In the genomic region with DNA sequence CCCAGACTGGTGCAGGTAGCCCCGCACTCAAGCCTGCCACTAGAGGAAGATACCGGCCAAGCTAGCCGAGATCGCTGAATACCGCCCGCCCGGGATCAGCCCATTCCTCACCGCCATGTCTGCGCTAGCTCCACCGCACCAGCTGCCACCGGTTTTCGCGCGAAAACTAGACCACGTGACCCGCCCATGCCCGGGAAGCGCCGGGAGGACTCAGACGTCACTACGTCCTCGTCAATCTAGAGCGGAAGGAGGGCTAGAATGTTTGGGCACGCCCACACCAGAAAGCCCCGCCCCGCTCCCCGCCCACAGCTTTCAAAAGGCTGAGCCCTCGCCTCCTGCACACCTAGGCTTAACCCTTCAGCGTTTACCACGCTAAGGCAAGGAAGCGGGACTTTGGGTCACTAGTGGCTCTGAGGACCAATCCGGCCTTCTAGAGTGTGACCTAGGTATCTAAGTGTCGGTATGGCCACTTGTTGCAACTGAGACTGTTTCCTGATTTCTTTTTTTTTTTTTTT, we compare ENCODE assay signal across 8 mouse cellular contexts. TPM values are rescaled to one million over a fixed set of nuclear protein-coding genes. Genes with fewer than 3 reads are reported as not detected.
DNase-seq lines count a peak whose midpoint lies in the region; ATAC-seq and TF ChIP-seq lines count a peak whose summit lies in the region.

A gene (minus strand): TSS at position 247 of the 515 bp plus-strand sequence.

- peak within 1 kb of the TSS; percentile 80 to 94 for H3K4me3 ChIP-seq in ES-E14 (ENCODE audit: insufficient read depth in 1 of 2, low read depth in 1 of 2, low read length in 2 of 2, poor library complexity in 1 of 2, severe bottlenecking in 1 of 2)
- H3K4me3 ChIP-seq in forebrain, embryonic 15.5 days: peak within 1 kb of the TSS; percentile 60
- H3K4me3 ChIP-seq in lung, adult 2 months (replicated peaks; ENCODE audit: extremely low read depth, low read depth, low read length): peak within 1 kb of the TSS; percentile 76

- TF ChIP-seq POLR2A in lung, adult 2 months (IDR thresholded peaks at IDR 0.05; ENCODE audit: borderline replicate concordance, extremely low read depth, low read depth, low read length): peak; percentile 15; the same call in 1 of the 2 replicates

- peaks cover 27% of the 10 kb centered on the region for H3K36me3 ChIP-seq in ES-E14 (ENCODE audit: control insufficient read depth, insufficient read depth, low read length, poor library complexity, severe bottlenecking)
- no peaks in the 10 kb centered on the region for H3K36me3 ChIP-seq in forebrain, embryonic 15.5 days

- intact Hi-C loops in heart, postnatal 25 days (cut with DNase I): no loop called here

- WGBS in forebrain, embryonic 15.5 days: under 1% methylated on average over 33 of the region's 33 CpGs
- WGBS in lung, adult 2 months: 0% methylated on average over 33 of the region's 33 CpGs

- peak within 1 kb of the TSS; percentile 97 for H3K9ac ChIP-seq in ES-E14 (ENCODE audit: insufficient read depth, low read depth, low read length, poor library complexity, severe bottlenecking)
- H3K9ac ChIP-seq in forebrain, embryonic 15.5 days (replicated peaks): peak within 1 kb of the TSS; percentile 67

- peaks cover 0 to 5% of the 10 kb centered on the region in 2 experiments; a peak in 2 of 4 replicates for H3K4me1 ChIP-seq in ES-E14 (ENCODE audit: control insufficient read depth in 2 of 2, insufficient read depth in 2 of 2, low read length in 2 of 2, poor library complexity in 1 of 2)
- H3K4me1 ChIP-seq in forebrain, embryonic 15.5 days: peaks cover 36% of the 10 kb centered on the region
- H3K4me1 ChIP-seq in lung, adult 2 months (ENCODE audit: control insufficient read depth, insufficient read depth, low read length): peaks cover 5% of the 10 kb centered on the region; the same call in 1 of the 2 replicates

- peak within 1 kb of the TSS; percentile 84 for H3K4me2 ChIP-seq in forebrain, embryonic 15.5 days (replicated peaks)

- H3K9me3 ChIP-seq in ES-E14 (ENCODE audit: control insufficient read depth, insufficient read depth, low read depth, low read length): no peaks in the 10 kb centered on the region
- H3K9me3 ChIP-seq in forebrain, embryonic 15.5 days: no peaks in the 10 kb centered on the region

- peak within 1 kb of the TSS; percentile 76 for H3K27ac ChIP-seq in ES-E14 (ENCODE audit: insufficient read depth, low read depth, low read length, poor library complexity, severe bottlenecking)
- peak within 1 kb of the TSS; percentile 68 for H3K27ac ChIP-seq in forebrain, embryonic 15.5 days (replicated peaks)

- peak; percentile 96 for DNase-seq in ES-E14 (ENCODE audit: low read depth, low spot score)
- DNase-seq in cerebellum, adult 11-12 months: peak; percentile 91
- DNase-seq in heart, postnatal 25 days (ENCODE audit: low spot score): peak; percentile 83
- DNase-seq in layer of hippocampus, adult 18-20 months (ENCODE audit: low spot score in 2 of 2): peak; percentile 88 to 94
- peak; percentile 93 for DNase-seq in lung, adult 2 months
- DNase-seq in thymus, adult 18-20 months: peak; percentile 95 to 96

- no peaks in the 10 kb centered on the region for H3K27me3 ChIP-seq in forebrain, embryonic 15.5 days

- in situ Hi-C loops in ES-E14 (cut with MboI; ENCODE audit: low sequenced_read_pairs in 2 of 2, unreplicated experiment in 2 of 2): loop anchor here in 1 of 2 experiments (25.0 kb wide), 1 partner anchor 986 kb away; a partner anchor contains a TSS

- no peak for TF ChIP-seq CTCF in lung, adult 2 months (IDR thresholded peaks at IDR 0.05; ENCODE audit: insufficient read depth, low read length)

- ATAC-seq in forebrain, embryonic 15.5 days (replicated peaks): peak; percentile 82
- peak; percentile 69 for ATAC-seq in neutrophil, adult 5-6 weeks (ENCODE audit: extremely low read depth, insufficient number of reproducible peaks, low FRiP score, poor library complexity, severe bottlenecking)

TF ChIP-seq in ES-E14, 5 proteins besides CTCF, POLR2A, EP300 and RAD21:
- TF ChIP-seq ZNF384 (IDR thresholded peaks at IDR 0.05; ENCODE audit: low read depth, low read length): peak; percentile 89
- no peak for TF ChIP-seq CHD2 (IDR thresholded peaks at IDR 0.05; ENCODE audit: low read depth, low read length)

RNA-seq across cellular contexts. Expression of the gene that starts here (rescaled TPM):
- total RNA-seq in ES-E14 (2012; rRNA removed): 222 and 237 TPM in 2 replicates
- polyA plus RNA-seq in forebrain, embryonic 15.5 days (2015; fragmentation: Nextera tagmentation; extraction: Ambion mirVana): 70.0 and 75.2 TPM in 2 replicates
- 1 to 10 TPM; 6.1 to 7.4 TPM for total RNA-seq in heart, postnatal 25 days (2021)
- 1 to 10 TPM; 5.0 to 8.8 TPM for total RNA-seq in layer of hippocampus, adult 18-20 months (2021)
- 11.1 and 12.6 TPM in 2 replicates for polyA plus RNA-seq in lung, adult 2 months (2012; rRNA removed)
- 17.7 and 21.2 TPM in 2 replicates for total RNA-seq in neutrophil, adult 5-6 weeks (2017)

Comparison
In these comparisons a context has a peak if more than half of its experiments do, and no peak if none do; other contexts are left out.
1. Peak in every context shown above with its lines: DNase-seq, ATAC-seq, H3K4me3 ChIP-seq and H3K27ac ChIP-seq.
2. RNA of the gene that starts here (total RNA-seq): 222 to 237 TPM in ES-E14; 17.7 to 21.2 TPM in neutrophil, adult 5-6 weeks, 5.0 to 8.8 TPM in layer of hippocampus, adult 18-20 months and 6.1 to 7.4 TPM in heart, postnatal 25 days; every median in the first group is over 10 times any median in the second.